Mouse (Mus musculus) cerebellum, adult 2 months (tissue): Measurements from ENCODE around the gene Gm38100.

Experiments used
- CTCF ChIP-seq: fragments of 200-500 bp; IDR thresholded peaks from 2 replicates; pipeline ENCODE4 v1.5.1; 2011; ENCODE audit warnings: low read depth, mild to moderate bottlenecking, control low read depth, low read length, moderate library complexity, borderline replicate concordance; ENCODE audit not compliant: insufficient read depth
- POLR2A ChIP-seq: fragments of 200-500 bp; IDR thresholded peaks from 2 replicates; pipeline ENCODE4 v1.6.1; 2011; ENCODE audit warnings: low read length, control low read depth, borderline replicate concordance; ENCODE audit not compliant: insufficient read depth

DNA sequence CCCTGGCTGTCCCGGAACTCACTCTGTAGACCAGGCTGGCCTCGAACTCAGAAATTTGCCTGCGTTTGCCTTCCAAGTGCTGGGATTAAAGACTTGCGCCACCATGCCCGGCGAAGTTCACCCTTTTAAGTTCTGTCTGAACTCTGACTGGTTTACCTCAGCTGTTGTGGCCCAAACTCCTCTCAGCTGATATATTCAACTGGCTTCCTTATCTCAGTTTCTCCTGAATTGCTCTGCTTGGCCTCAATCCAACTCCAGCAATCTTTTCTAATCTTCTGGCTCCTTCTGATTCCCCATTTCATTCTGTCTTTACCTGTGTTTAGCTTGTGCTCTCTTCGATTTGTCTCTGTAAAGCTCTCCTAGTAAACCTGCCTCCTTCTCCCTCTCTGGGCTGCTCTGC lies 23.0 kb downstream of the Gm38100 start:
- TF ChIP-seq POLR2A (no peak), CTCF (no peak)
